Mouse (Mus musculus): ENCODE data around the gene Tbcel. TPM values are rescaled to one million over a fixed set of nuclear protein-coding genes. Genes with fewer than 3 reads are reported as not detected.
A peak's percentile ranks its signal among the peaks of the same experiment; 100 is the strongest.

Tbcel gene
- polyA plus RNA-seq (2017; shearing (Covaris generic)): 1 to 10 TPM; 6.6 to 7.5 TPM

DNA sequence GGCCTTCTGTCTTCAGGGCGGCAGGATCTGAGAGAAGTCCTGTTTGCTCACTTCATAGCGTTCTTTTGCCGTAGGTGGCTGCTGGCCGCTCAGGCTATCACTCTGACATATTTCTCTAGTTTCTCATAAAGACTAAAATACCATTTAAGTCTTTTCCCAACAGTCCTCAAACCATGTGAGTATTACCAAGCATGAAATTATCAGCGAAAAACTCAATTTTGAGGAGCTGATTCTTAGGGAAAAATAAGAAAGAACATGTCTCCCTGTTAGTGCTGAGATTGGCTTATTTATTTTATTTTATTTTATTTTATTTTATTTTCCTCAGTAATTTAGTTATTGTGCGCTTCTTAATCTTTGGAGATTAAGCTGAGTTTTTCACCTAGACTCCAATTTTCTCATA, at the start of gene Tbcel:
Gene Tbcel, minus strand, starts transcription at position 101 of the 400 bp plus-strand sequence.
- ATAC-seq: no peak

DNA sequence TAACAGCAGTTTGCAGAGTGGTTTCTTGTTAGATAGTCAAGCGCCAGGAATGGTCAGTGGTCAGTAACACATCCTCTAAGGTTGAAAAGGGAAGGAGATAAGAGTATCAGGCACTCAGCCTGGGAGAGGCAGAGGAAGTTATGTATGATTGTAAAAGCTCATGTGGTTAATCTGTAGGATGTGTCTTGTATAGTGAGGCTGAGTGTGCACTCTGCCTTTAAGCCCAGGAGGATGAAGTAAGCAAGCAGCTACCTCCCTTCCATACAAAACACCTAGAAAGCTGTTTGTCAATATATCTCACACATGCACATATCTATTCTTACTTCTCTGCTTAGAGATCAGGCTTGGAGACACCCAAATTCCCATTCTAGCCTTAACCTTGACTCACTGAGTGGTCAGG, 47.6 kb upstream of the Tbcel start:
- no peak for ATAC-seq

DNA sequence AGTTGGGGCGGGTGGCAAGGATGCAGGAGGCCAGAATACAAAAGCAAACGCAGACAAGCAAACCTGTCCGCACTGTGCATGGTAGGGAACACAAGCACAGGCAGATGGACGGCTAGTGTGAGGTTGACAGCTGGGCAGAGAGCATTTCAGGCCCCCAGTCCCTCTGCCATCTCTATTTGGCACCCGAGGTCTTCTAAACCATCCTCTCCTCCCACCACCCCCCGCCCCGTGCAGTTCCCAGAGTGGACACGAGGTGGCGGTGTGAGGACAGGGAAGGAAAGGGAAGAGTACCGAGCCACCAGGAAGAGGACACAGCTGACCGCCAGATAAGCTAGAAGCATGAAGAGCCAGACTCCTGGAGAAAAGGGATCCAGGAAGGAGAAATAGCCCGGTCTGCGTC, 42.5 kb upstream of the Tbcel start:
- ATAC-seq: no peak

DNA sequence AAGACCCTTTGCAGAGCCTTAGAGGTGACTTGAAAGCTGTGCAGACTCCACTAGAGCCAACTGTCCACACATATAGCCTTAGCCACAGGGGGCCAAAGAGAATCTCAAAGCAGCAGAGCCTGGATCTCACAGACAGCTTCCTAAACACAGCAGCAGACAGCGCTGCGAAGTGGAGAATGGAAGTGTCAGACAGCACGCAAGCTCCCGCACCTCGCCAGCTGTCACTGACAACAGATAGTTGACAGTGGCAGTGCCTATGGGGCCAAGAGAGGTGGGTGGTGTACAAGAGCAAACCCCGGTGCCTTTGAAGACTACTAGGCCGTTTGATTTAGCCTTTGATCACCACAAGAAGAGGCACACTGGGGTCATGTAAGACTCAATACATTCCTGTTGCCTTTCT, 41.4 kb upstream of the Tbcel start:
- ATAC-seq: no peak

DNA sequence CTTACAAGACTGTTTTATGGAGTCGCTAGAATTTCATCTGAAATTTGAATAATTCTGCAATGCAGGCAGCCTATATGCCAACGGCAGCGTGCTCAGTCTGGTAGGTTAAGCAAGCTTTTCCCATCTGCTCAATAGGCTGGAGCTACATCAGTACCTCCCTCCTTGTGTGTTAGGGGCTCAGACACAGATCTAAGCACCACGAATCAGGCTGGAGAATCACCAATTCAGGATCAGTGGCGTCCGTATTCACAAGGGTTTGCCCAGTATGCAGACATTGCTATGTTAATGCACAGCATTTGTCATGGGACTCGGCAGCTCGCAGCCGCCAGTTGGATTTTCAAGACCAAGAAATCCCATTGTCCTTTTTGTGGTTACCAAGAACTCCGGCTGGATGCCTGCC, 36.9 kb upstream of the Tbcel start:
- no peak for ATAC-seq

DNA sequence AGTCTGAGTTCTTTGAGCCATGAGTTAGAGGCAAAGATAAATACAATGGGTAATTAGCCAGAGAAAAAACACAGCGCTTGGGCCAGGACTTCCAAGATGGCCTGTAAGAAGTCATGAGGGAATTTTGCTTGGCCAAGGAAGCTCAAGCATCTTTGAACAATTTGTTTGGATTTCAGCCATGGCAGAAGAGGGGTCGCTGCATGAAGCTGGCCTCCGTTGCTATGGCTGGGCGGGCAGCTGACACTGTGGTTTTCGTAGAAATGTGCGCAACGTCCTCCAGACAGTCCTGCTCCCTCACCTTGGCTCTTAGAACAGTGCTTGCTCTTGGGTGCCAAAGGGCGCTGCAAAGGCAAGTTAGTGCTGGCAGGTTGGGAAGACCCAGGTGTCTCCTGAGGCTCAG, 25.9 kb upstream of the Tbcel start:
- no peak for ATAC-seq

DNA sequence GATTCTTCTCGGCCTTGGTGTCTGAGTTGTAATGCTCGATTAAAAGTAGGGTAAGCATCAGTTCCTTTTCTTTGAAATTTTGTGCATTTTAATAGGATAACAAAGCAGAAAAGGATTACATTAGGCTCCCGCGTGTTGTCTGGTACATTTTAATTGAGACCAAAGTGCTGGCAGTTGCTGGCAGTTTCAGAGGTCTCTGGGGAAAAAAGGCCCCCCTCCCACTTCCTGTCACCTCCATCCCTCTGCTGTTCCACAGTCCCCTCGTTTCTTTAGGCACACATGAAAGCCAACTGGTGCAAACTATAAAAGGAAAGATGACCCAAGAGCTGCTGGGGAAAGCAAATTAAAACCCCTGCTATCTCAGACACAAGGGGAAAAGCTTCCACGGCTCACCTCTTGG, 25.4 kb upstream of the Tbcel start:
- no peak for ATAC-seq

DNA sequence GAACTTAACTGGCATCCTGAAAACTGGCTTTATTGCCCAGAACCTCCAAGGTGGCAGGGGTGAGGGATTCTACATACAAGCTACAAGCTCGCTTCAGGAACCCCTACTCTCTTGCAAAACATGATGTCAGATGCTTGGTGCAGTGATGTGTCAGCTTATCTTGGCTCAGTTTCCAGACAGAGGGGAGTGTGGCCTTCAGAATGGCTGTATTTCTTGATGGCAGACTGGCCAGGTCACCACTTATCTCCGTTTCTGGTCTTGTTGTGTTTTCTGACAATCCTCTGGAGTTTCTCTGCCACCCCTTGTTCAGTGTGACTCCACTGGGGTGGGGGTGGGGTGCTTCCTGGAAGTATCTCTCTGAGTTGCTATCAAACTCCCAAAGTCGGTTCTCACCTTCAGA, 24.3 kb upstream of the Tbcel start:
- ATAC-seq: no peak

DNA sequence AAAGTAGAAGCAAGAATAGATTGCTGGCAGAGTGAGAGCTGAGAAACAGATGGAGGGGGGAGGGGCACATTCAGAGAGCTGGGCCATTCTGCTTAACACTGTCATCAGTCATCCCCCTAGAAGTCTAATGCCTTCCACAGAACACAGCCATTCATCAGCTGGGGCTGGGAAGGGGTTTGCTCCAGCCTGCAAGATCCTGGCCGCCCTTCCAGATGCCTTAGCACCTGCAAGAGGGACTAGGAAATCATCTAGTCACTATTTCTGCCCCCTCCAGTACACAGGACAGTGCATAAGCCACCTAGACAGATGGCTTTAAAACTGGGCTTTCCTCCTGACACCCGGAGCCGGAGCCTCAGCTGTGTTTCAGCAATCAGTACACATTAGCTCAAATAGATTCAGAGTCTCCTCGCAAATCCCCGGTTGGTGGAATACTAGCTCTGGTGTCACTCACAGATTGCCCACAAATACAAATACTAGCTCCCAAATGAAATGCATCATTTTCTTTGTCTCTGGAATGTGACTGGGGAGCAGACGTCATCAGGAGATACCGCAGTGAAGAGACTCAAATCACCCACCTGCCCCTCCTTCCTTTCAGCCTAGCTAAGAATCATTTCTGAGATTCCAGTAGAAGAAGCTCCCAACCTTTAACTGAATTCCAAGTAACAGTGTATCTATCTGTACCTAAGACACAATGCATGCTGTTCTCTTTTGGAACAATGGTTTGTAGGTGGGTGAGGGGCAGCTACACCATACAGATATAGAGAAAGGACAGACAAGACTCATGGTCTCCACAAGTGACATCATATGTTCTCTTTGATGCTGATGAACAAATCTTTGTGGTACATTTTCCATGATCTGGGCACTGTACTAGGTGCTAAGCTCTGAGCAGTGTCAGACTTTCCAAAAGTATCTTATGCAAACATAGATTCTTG, 22.9 kb upstream of the Tbcel start:
- no peak for ATAC-seq

DNA sequence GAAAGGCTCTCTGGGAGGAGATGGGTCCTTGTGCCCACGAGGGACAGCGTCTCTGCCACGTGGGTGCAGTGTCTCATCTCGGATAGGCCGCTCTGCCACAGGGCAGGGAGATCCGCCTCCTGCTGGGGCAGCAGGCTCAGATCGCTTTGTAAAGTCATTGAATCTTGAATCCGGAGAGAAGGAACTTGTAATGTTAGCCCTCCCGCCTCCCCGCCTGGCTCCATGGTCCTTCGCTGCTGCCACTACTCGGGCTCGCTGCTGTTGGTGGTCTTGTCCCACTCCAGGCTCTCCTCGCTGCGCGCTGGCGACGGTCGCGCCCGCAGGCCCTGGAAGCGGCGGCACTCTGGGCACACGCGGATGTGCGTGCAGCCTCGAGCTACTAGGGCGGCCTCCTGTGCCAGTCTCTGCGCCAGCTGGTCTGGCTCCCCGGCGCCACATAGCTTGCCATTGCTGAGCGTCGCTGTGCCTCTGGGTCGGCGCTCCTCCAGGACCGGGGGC, 13.0 kb upstream of the Tbcel start:
- no peak for ATAC-seq

DNA sequence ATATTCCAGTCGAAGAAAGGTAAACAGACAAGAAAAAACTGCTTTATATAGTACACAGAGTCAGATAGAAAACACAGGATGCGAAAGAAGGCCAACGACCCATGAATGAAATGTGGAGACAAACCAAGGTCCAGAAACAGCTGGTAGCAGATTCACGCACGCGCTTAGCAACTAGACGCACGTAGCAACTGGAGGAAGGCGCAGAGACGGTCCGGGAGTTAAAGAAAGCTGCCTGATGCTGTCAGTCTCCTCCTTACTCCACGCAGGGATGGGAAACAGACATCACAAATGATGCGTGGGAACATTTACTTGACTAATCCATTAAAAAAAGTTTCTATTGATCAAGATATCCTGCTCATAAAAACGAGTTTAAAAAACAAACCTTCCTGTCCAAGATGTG, 10.6 kb upstream of the Tbcel start:
- ATAC-seq: no peak

DNA sequence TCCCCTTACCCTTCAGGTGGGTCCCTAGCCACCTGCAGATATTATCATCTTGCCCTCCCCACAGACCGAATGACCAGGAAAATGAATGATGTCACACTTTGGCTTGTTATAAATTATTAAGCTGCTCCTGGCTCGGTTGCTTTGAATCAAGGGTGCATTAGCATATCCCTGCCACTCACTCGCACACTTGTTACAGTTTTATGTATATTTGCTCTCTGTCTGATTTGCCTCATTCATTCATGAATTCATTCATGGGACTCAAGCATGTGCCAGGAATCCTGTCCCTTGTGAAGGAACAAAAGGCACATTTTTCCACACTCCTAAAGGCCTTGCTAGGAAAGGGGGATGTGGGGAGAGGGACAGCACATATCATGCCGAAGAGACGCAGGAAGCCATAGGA, 5.5 kb upstream of the Tbcel start:
- ATAC-seq: no peak

DNA sequence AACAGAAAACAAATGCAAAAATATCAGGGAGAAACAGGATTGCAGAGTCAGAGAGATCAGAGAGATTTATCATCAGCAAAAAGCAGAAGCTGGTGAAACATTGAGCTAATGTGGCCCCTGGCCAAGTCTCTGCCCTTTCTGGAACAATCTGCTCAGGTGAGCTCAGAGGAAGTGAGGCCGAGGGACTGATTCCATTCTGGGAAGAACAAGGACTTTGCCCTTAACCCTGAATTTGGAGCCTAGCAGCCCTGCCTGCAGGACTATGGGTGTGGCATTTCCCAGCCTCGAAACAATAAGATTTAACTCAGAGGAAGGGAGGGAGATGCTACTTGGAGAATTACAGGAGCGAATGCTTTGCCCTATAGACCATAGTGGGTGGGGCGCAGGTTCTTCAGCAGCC, 4.7 kb upstream of the Tbcel start:
- ATAC-seq: no peak

DNA sequence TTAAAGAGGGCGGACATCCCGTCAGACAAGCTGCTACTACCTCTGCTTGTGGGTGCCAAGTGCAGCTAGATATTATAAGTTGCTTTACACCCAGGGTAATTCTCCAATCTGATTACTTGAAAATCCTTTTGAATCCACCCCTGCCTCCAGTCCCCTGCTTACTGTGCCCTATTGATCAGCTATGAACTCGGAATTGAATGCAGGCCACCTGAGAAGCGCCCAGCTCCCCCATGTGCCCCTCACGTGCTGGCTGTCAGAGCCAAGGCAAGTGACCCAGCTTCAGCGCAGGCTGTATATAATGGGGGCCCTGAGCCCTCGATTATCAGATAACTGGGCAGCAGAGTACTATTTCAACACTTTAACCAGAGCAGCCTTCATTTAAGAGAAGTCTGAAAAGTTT, 626 bp upstream of the Tbcel start:
- no peak for ATAC-seq

DNA sequence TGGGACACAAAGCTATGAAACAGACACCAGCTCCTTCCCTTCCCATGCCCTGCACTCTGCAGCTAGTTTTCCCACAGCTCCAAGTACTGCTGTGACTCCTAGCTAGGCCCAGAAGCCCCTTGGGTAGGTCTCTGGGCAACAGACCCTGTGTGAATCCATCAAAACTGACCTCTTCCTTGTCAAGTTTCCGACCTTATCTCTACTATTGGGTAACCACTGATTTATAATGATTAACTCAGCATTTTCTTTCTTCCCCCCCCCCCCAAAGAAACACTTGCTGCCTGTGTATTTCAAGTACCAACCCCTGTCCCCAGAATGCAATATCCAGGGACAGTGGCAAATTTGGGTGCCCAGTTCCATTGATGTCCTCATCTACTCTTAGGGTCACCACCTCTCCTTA, 587 bp downstream of the Tbcel start:
- no peak for ATAC-seq

DNA sequence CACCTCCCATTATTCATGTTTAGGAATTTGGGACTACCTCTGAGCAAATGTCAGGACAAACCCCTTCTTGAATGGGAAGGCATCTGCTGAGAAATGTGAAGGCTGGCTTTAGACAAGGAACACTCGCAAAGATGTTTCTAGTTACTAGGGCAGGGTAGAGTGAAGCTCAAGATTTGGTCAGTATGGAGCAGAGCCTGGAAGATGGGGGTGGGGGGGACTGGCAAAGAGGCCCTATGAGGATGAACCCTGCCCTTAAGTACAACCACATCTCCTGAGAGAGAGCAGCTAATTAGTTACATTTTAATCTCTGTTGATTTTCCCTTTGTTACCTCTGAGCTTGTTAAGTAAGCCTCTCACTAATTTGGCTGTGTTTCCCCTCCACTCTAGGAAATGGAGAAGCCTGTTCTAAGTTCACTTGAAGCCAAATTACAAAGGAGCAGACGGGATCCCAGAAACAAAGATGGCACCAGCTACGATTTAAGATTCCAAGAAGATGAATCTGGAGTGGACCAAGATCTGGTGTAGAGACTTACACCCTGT, 2.6 kb downstream of the Tbcel start:
- ATAC-seq: no peak

DNA sequence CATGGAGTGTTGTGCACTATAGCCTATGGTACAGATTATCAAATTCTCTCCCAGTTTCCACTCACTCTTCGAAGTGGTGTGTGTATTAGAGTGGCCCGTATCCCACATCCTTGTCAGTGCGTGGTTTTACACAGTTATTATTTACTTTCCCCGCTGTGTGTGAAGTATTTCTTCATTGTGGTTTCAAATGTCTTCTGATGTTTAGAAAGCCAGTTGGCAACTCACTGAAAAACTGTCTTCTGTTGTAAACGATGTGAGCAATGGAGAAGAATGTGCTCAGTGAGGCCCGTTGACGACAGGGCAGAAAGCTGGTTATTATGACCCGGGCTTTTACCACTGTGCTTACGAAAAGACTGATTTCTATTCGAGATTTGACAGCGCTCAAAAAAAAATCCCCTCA, 3.0 kb downstream of the Tbcel start:
- no peak for ATAC-seq

DNA sequence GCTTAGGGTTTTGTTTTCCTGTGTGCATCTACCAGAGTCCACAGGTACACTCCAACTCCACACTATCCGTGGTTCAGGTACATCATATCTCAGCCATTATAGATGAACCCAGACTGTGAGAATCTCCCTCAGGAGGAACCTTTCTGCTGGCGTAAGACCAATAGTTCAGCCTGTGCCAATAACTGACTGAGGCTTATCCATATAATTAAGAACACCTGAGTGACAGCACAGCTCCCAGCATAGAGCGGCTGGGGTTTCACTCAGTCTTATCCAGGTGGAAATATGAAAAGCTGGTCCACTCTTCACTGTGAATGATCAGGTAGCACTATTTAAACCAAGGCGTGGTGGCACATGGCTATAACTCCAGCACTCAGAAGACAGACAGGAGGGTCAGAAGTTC, 3.9 kb downstream of the Tbcel start:
- ATAC-seq: no peak

DNA sequence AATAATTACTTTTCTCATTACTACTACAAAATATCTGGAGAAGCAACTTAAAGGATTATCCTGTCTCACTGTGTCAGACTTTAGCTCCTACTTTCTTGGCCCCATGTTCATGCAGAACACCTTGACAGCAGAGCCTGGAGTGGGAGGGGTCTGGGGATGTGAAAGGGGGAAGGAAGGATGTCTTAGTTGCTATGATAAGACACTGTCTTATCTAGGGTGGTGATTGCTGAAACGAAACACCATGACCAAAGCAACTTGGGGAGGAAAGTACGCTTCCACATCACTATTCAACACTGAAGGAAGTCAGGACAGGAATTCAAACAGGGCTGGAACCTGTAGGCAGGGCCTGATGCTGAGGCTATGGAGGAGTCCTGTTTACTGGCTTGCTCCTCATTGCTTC, 11.3 kb downstream of the Tbcel start:
- no peak for ATAC-seq

DNA sequence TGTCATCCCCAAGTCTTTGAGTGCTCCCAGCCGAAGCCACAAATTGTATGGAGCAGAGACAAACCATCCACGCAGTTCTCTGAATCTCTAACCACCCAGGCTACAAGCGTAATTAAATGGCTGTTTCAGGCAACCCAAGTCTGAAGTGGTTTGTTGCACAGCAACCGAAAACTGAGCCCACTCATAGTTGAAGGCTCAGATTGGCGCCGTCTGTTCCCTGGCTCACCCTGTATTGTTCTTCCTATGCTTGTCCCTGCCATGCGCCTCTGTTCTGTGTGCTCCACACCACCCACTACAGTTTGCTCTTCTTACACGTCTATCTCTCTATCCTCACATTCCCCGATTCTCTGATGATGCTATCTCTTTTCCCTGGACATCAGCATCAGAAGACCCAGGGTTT, 15.8 kb downstream of the Tbcel start:
- no peak for ATAC-seq

DNA sequence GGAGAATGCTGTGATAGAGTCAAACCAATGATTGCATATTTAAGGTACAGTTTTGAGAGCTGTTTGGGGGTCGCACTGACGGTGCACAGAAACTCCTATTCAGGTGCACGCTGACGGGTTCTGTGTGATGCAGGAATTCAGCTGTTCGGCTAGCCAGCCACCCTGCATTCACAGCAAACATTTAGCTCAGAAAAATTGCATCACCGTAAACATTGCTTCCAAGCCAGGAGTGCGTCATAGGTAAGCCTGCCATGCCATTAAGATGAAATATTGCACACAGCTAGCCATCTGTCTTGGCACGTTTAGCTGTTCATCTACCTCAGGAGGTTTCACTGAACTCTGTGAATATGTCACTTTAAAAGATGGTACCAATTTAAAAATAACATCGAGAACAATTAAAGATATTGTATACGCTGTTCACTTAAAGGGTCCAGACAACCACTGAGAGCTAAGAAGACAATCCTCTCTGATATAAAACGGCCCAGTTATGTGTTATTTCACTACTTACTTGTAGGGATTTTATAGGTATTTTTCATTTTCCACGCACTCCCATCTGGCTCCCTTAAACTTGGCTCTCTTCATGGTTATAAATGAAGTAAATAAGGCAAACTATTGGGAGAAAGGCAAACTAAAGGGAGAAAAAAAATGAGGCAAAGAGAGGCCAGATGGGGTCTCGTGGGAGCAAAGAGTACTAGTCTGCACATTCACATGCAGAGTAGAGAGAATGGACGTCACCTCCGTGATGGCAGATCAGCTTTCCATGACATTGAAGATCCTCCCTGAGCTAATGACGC, 16.8 kb downstream of the Tbcel start:
- ATAC-seq: no peak

DNA sequence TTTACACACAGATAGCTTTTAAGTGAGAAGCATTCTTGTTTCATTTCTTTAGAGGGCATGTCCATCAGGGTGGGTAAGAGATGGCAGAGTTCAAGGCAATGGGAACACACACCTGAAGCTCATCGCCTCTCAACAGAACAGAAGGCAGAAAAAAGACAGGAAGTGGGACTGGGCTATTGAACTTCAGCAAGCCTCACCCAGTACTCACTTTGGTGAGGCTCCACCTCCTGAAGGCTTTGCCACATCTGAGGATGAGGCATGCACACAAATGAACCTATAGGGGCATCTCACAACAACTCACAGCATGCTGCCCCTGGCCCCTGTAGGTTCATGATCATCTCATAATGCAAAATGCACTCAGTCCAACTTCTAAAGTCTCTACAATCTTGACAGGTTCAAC, 19.5 kb downstream of the Tbcel start:
- peak; percentile 77 for ATAC-seq

DNA sequence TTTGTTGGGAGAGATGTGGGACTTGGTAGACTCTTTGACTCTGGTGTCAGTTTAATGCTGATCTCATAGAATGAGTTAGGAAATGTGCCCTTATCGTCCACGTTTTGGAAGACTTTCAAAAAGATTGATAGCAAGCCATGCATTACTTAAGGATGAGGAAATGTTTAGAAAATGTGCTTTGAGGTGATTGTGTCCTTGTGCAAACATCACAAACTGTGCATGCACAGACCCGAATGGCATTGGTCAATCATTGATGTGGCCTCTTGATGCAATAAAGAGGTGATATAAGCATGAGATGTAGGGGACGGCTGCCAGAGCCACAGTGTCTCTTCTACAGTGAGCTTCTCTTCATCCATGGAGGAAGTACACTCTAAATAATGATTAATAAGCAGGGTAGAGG, 20.7 kb downstream of the Tbcel start:
- ATAC-seq: no peak

DNA sequence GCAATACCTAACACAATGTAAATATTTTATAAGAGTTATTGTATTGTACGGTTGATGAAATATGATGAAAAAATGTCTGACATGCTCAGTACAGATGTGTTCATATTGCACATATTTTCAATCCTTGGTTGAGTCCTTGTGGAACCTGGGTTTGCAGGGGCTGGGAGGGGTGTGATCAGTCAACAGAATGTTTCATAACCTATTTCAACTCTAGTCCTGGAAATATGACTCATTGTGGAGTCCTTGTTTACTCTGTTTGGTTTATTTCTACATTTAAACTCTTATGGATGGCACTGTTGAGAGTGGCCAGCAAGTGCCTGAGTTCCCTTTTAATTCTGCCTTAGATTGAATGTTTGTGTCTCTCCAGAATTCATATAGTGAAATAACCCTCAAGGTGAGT, 22.9 kb downstream of the Tbcel start:
- ATAC-seq: no peak

Measured in CD4-positive, CD25-positive, alpha-beta regulatory T cell, adult 4 months (primary cell).